Mouse (Mus musculus) stomach, postnatal 0 days (tissue): ENCODE data around the gene Slc35d2.

Experiments used
- CTCF ChIP-seq: IDR thresholded peaks from 2 replicates; pipeline ENCODE4 v1.5.1; 2016; ENCODE audit warnings: antibody characterized with exemption, low read depth, mild to moderate bottlenecking, moderate library complexity
- EP300 ChIP-seq: optimal IDR thresholded peaks from 2 replicates; pipeline ENCODE3; 2016; ENCODE audit warnings: antibody characterized with exemption

DNA sequence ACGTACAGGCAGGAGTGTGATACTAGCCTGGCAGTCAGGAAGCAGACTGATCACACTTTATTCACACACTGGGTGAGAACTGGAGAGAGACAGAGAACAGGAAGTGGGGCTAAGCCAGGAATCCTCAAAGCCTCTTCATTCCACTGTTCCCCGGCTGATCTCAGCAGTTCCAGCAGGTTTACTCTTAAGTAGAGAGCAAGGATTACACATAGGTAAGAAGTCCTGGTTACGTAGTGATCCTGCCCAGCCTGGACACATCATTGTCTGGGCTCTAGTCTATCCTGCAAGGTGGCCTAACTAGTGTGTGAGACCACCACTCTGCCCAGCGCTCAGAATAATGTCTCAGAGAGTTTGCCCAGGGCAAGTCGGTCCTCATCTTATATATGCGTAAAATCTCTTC is 36.4 kb downstream of the Slc35d2 start:
- TF ChIP-seq EP300 (no peak), CTCF (no peak)
